Mouse (Mus musculus) gastrocnemius, postnatal 10 days (tissue): Measurements from ENCODE around the gene Nuf2. TPM values are rescaled to one million over a fixed set of nuclear protein-coding genes. Genes with fewer than 3 reads are reported as not detected.

Experiments
- DNase-seq: peaks from one replicate; pipeline ENCODE4 v3.0.0; 2021; ENCODE audit warnings: mixed read lengths
- total RNA-seq, 2 experiments: library from RNA; stranded (reverse); gene quantifications; 2 replicates each; pipeline ENCODE4 v1.2.3; 2021

The Nuf2 gene
- total RNA-seq, 2 experiments from 2014 or later = 6.8 to 8.4 TPM

GRCm38 (mm10) chr1:169471185-169471584 is 60.1 kb downstream of the Nuf2 start:
- DNase-seq = no peak

GRCm38 (mm10) chr1:169467791-169468190 is 63.5 kb downstream of the Nuf2 start:
- DNase-seq = no peak

- DNase-seq = no peak
Observed at GRCm38 (mm10) chr1:169462386-169463115, 68.7 kb downstream of the Nuf2 start.

GRCm38 (mm10) chr1:169459071-169459782 is 72.0 kb downstream of the Nuf2 start:
- peak; percentile 53 for DNase-seq

Other genes starting within 250 kb of the Nuf2 start
- gene Rgs5, start 124.0 kb upstream of the Nuf2 start, total RNA-seq = 100 to 1,000 TPM; 198 to 208 TPM
- gene Rgs4, start 216.2 kb upstream of the Nuf2 start, total RNA-seq = 1 to 10 TPM; 7.9 to 8.2 TPM